In the genomic region with DNA sequence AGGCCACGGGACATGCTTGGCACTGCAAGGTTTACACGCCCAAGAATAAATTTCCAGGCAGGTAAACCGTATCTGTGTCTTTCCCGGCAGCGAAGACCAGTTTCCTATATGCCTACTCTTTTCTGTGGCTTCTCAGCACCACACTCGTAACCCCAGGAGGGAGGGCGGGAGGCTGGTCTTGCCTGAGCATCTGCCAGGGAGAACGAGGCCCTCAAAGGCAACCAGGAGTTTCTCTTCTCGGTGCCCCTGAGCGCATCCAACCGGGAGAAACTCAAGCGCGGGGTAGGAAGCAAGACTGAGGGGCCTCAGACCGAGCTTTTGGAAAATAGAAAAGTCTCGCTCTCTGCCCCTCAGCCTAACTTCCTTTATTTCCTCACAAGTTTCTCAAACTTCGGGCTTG, we compare ENCODE assay signal across 8 mouse cellular contexts. TPM values are rescaled to one million over a fixed set of nuclear protein-coding genes. Genes with fewer than 3 reads are reported as not detected.
DNase-seq lines count a peak whose midpoint lies in the region; ATAC-seq and TF ChIP-seq lines count a peak whose summit lies in the region.

No protein-coding gene starts in this region.

- peak overlapping the region; percentile 82 for H3K4me2 ChIP-seq in kidney, embryonic 14.5 days (replicated peaks; ENCODE audit: low read depth, low read length)
- H3K4me2 ChIP-seq in heart, postnatal 0 days (ENCODE audit: low read depth, low read length), result peak overlapping the region; percentile 84
- H3K4me2 ChIP-seq in liver, embryonic 13.5 days, result peak overlapping the region; percentile 89

- peak overlapping the region; percentile 89 for H3K9ac ChIP-seq in kidney, embryonic 14.5 days (ENCODE audit: low read depth, low read length)
- peak overlapping the region; percentile 94 for H3K9ac ChIP-seq in ES-E14 (ENCODE audit: insufficient read depth, low read depth, low read length, poor library complexity, severe bottlenecking)
- H3K9ac ChIP-seq in heart, postnatal 0 days (replicated peaks; ENCODE audit: low read depth, low read length), result peak overlapping the region; percentile 70
- H3K9ac ChIP-seq in liver, embryonic 13.5 days, result peak overlapping the region; percentile 84

- DNase-seq in kidney, adult 18-20 months, result no peak
- no peak for DNase-seq in ES-E14 (ENCODE audit: low read depth, low spot score)
- peak; percentile 26 for DNase-seq in cerebellum, adult 8-10 months
- no peak for DNase-seq in heart, postnatal 0 days (ENCODE audit: low spot score)
- DNase-seq in liver, embryonic 13.5 days, result peak; percentile 20
- peak; percentile 40 to 49 for DNase-seq in spleen, postnatal 10 days (ENCODE audit: low spot score in 2 of 2)
- no peak for DNase-seq in urinary bladder, postnatal 36 days (ENCODE audit: low spot score in 2 of 2)

- peak overlapping the region; percentile 89 for H3K4me3 ChIP-seq in kidney, embryonic 14.5 days (ENCODE audit: low read length)
- peak overlapping the region; percentile 92 to 100 for H3K4me3 ChIP-seq in ES-E14 (ENCODE audit: insufficient read depth in 1 of 2, low read depth in 1 of 2, low read length in 2 of 2, poor library complexity in 1 of 2, severe bottlenecking in 1 of 2)
- peak overlapping the region; percentile 95 for H3K4me3 ChIP-seq in heart, postnatal 0 days (ENCODE audit: low read depth, low read length)
- H3K4me3 ChIP-seq in liver, embryonic 13.5 days (replicated peaks), result peak overlapping the region; percentile 88

- 3% methylated on average over 16 of the region's 16 CpGs for WGBS in kidney, embryonic 14.5 days
- 1% methylated on average over 16 of the region's 16 CpGs for WGBS in heart, postnatal 0 days
- WGBS in liver, embryonic 13.5 days (ENCODE audit: insufficient replicate concordance), result under 1% methylated on average over 16 of the region's 16 CpGs

- H3K4me1 ChIP-seq in kidney, embryonic 14.5 days (ENCODE audit: control insufficient read depth, insufficient read depth, low read length), result 0 out of 2 replicates have a peak, but pooled peaks cover 2% of the 10 kb centered on the region
- H3K4me1 ChIP-seq in ES-E14 (ENCODE audit: control insufficient read depth in 2 of 2, insufficient read depth in 2 of 2, low read length in 2 of 2, poor library complexity in 1 of 2), result no peaks in the 10 kb centered on the region; a peak in 1 of 4 replicates
- peaks cover 4% of the 10 kb centered on the region for H3K4me1 ChIP-seq in heart, postnatal 0 days (ENCODE audit: control insufficient read depth, insufficient read depth)
- H3K4me1 ChIP-seq in liver, embryonic 13.5 days (replicated peaks), result peaks cover 15% of the 10 kb centered on the region

- ATAC-seq in kidney, embryonic 14.5 days (ENCODE audit: low FRiP score, low TSS enrichment), result peak; percentile 14; the same call in 1 of the 2 replicates
- 0 out of 2 replicates have a peak, but pooled peaks have one; percentile 42 for ATAC-seq in heart, postnatal 0 days (ENCODE audit: insufficient read depth, low read depth)
- peak; percentile 43 for ATAC-seq in liver, embryonic 13.5 days (ENCODE audit: low read depth)

- peak overlapping the region; percentile 72 for H3K27ac ChIP-seq in kidney, embryonic 14.5 days (ENCODE audit: low read depth, low read length)
- H3K27ac ChIP-seq in ES-E14 (ENCODE audit: insufficient read depth, low read depth, low read length, poor library complexity, severe bottlenecking), result peak overlapping the region; percentile 64; the same call in 1 of the 2 replicates
- peak overlapping the region; percentile 81 for H3K27ac ChIP-seq in heart, postnatal 0 days (ENCODE audit: low read depth)
- H3K27ac ChIP-seq in liver, embryonic 13.5 days, result peak overlapping the region; percentile 81

- no peaks in the 10 kb centered on the region for H3K9me3 ChIP-seq in kidney, embryonic 14.5 days (ENCODE audit: control insufficient read depth, low read length)
- no peaks in the 10 kb centered on the region for H3K9me3 ChIP-seq in ES-E14 (ENCODE audit: control insufficient read depth, insufficient read depth, low read depth, low read length)
- H3K9me3 ChIP-seq in heart, postnatal 0 days (replicated peaks; ENCODE audit: control insufficient read depth, low read length), result no peaks in the 10 kb centered on the region
- H3K9me3 ChIP-seq in liver, embryonic 13.5 days (replicated peaks), result no peaks in the 10 kb centered on the region

- TF ChIP-seq EP300 in heart, postnatal 0 days (IDR thresholded peaks at IDR 0.05; ENCODE audit: low read depth), result no peak

- in situ Hi-C loops in ES-E14 (cut with MboI; ENCODE audit: low sequenced_read_pairs in 2 of 2, unreplicated experiment in 2 of 2), result no loop called here

- H3K27me3 ChIP-seq in kidney, embryonic 14.5 days (ENCODE audit: control insufficient read depth, insufficient read depth, low read length), result no peaks in the 10 kb centered on the region
- H3K27me3 ChIP-seq in heart, postnatal 0 days (ENCODE audit: control insufficient read depth, insufficient read depth, low read length), result 0 out of 2 replicates have a peak, but pooled peaks cover 14% of the 10 kb centered on the region
- peaks cover 8% of the 10 kb centered on the region for H3K27me3 ChIP-seq in liver, embryonic 13.5 days

- TF ChIP-seq CTCF in heart, postnatal 0 days (IDR thresholded peaks at IDR 0.05; ENCODE audit: low read depth), result no peak

- H3K36me3 ChIP-seq in kidney, embryonic 14.5 days (ENCODE audit: control insufficient read depth, insufficient read depth, low read length), result peaks cover 31% of the 10 kb centered on the region
- H3K36me3 ChIP-seq in ES-E14 (ENCODE audit: control insufficient read depth, insufficient read depth, low read length, poor library complexity, severe bottlenecking), result peaks cover 9% of the 10 kb centered on the region
- H3K36me3 ChIP-seq in heart, postnatal 0 days (replicated peaks; ENCODE audit: control insufficient read depth, insufficient read depth, low read length), result peaks cover 25% of the 10 kb centered on the region
- H3K36me3 ChIP-seq in liver, embryonic 13.5 days, result peaks cover 27% of the 10 kb centered on the region

TF ChIP-seq in ES-E14, 5 proteins besides CTCF, POLR2A, EP300 and RAD21:
- TF ChIP-seq HCFC1 (IDR thresholded peaks at IDR 0.05; ENCODE audit: borderline replicate concordance, insufficient read depth, low read length), result no peak
- no peak for TF ChIP-seq MAFK (IDR thresholded peaks at IDR 0.05; ENCODE audit: insufficient read depth, low read depth, low read length)
- no peak for TF ChIP-seq ZC3H11A (IDR thresholded peaks at IDR 0.05; ENCODE audit: borderline replicate concordance, low read depth, low read length)
- TF ChIP-seq CHD2 (IDR thresholded peaks at IDR 0.05; ENCODE audit: low read depth, low read length), result no peak
- no peak for TF ChIP-seq ZNF384 (IDR thresholded peaks at IDR 0.05; ENCODE audit: low read depth, low read length)

RNA-seq across cellular contexts. Expression of a gene that starts 0.4 kb away (rescaled TPM):
- polyA plus RNA-seq in kidney, embryonic 14.5 days (2014; fragmentation: Nextera tagmentation; extraction: Ambion mirVana), result 78.5 and 88.1 TPM in 2 replicates
- total RNA-seq in ES-E14 (2012; rRNA removed), result 12.1 and 13.3 TPM in 2 replicates
- total RNA-seq in heart, postnatal 0 days (2014; rRNA removed; ENCODE audit: low replicate concordance), result 0.57 and 3.7 TPM in 2 replicates
- polyA plus RNA-seq in heart, postnatal 0 days (2015; fragmentation: Nextera tagmentation; extraction: Ambion mirVana), result 45.1 and 50.2 TPM in 2 replicates
- polyA plus RNA-seq in liver, embryonic 13.5 days (2015; fragmentation: Nextera tagmentation; extraction: Ambion mirVana), result 31.9 and 38.4 TPM in 2 replicates

Comparison
In these comparisons a context has a peak if more than half of its experiments do, and no peak if none do; other contexts are left out.
1. DNase-seq: peak in cerebellum, adult 8-10 months (single experiment), liver, embryonic 13.5 days (single experiment) and spleen, postnatal 10 days (2 of 2); none in kidney, adult 18-20 months (single experiment), ES-E14 (single experiment), heart, postnatal 0 days (single experiment) and urinary bladder, postnatal 36 days (0 of 2).
2. Peak in every context shown above with its lines, with median percentiles within 50 percentile points of each other: ATAC-seq, H3K27ac ChIP-seq, H3K4me2 ChIP-seq, H3K4me3 ChIP-seq and H3K9ac ChIP-seq.